Mouse (Mus musculus): ENCODE measurements around the gene Fut2.

Fut2 gene

GRCm38 (mm10) chr7:45666161-45666560, at the start of gene Fut2:
Gene Fut2 (minus strand): TSS chr7:45666394.
- DNase-seq = no peak

- peak; percentile 96 to 99 for DNase-seq
Observed at GRCm38 (mm10) chr7:45715090-45715708, 49.0 kb upstream of the Fut2 start, which contains the start of gene Rpl18. Gene Rpl18 (plus strand): TSS chr7:45715457.

GRCm38 (mm10) chr7:45714630-45715089, 48.5 kb upstream of the Fut2 start:
- DNase-seq = no peak

GRCm38 (mm10) chr7:45713881-45714520, 47.8 kb upstream of the Fut2 start:
- DNase-seq = no peak

- no peak for DNase-seq
Observed at GRCm38 (mm10) chr7:45713396-45713795, 47.2 kb upstream of the Fut2 start.

- DNase-seq = no peak
Observed at GRCm38 (mm10) chr7:45712022-45712757, 46.0 kb upstream of the Fut2 start.

- no peak for DNase-seq
Observed at GRCm38 (mm10) chr7:45711316-45712021, 45.3 kb upstream of the Fut2 start.

- DNase-seq = no peak
Observed at GRCm38 (mm10) chr7:45710477-45711191, 44.4 kb upstream of the Fut2 start.

GRCm38 (mm10) chr7:45709677-45710355, 43.6 kb upstream of the Fut2 start:
- no peak for DNase-seq

- no peak for DNase-seq
Observed at GRCm38 (mm10) chr7:45709036-45709435, 42.8 kb upstream of the Fut2 start.

GRCm38 (mm10) chr7:45708221-45708761, 42.1 kb upstream of the Fut2 start:
- DNase-seq = no peak

- peak; percentile 88 to 92 for DNase-seq
Observed at GRCm38 (mm10) chr7:45707375-45707967, 41.3 kb upstream of the Fut2 start.

- DNase-seq = peak; percentile 92 to 95
Observed at GRCm38 (mm10) chr7:45706721-45707241, 40.6 kb upstream of the Fut2 start.

GRCm38 (mm10) chr7:45705873-45706281, 39.7 kb upstream of the Fut2 start:
- DNase-seq = peak; percentile 55 to 72

- peak; percentile 48 to 67 for DNase-seq
Observed at GRCm38 (mm10) chr7:45705443-45705864, 39.3 kb upstream of the Fut2 start.

- peak; percentile 97 to 100 for DNase-seq
Observed at GRCm38 (mm10) chr7:45704730-45705442, 38.7 kb upstream of the Fut2 start, which contains the start of gene Dbp. Gene Dbp (plus strand): TSS chr7:45705088.

GRCm38 (mm10) chr7:45704046-45704559, 37.9 kb upstream of the Fut2 start:
- peak; percentile 46 to 53 for DNase-seq

- peak in 1 of 2 experiments; percentile 56 for DNase-seq
Observed at GRCm38 (mm10) chr7:45703521-45704033, 37.4 kb upstream of the Fut2 start.

GRCm38 (mm10) chr7:45702809-45703520, 36.8 kb upstream of the Fut2 start:
- peak in 1 of 2 experiments; percentile 30 for DNase-seq
